Mouse (Mus musculus): ENCODE data around the gene Actg2.

The Actg2 gene

DNA sequence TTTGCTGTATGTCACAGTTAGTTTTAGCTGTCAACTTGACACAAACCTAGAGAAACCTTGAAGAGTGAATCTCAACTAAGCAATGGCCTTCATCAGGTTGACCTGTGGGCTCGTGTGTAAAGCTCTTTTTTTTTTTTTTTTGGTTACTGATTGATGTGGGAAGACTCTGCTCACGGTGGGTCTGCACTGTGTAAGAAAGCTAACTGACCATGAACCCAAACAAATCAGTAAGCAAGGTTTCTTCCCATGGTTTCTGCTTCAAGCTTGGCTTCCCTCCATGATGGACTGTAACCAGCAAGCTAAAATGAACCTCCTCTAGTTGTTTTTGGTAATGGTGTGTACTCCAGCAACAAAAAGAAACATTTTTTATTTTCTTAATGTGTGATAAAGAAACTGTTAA is 56.9 kb downstream of the Actg2 start:
- DNase-seq (ENCODE audit: low read depth, low spot score) = no peak

DNA sequence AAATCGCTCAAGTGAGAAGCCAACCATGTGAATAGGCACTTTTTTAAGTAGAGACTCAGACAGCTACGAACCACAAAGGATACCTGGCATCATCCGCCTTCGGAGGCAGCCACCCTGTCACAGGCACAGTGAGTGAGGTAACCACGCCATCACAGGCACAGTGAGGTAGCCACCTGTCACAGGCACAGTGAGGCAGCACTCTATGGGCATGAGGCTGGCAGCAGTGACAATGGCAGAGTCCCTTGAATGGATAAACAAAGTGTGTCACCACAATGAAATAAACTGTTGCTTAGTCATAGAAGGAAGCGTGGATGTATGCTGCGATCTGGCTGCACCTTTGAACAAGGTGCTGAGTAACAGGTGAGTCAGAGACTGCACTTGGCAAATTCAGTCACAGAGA is 57.4 kb downstream of the Actg2 start:
- DNase-seq (ENCODE audit: low read depth, low spot score) = peak; percentile 63

DNA sequence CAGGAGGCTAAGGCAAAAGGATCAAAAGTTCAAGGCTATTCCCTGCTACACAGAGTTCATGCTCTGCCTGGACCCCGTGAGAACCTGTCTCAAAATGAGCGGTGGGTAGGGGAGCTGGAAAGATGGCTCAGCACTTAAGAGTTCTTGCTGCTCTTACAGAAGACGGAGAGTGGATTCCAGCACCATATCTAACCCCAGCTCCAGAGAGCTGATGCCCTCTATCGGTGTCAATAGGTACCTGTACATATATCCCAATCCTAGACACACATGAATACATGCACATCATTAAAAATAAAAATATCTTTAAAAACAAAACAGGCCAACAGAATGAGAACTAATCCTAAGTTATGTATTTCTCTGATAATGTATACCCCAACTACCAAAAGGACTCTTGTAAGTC is 57.8 kb downstream of the Actg2 start:
- DNase-seq (ENCODE audit: low read depth, low spot score) = no peak

DNA sequence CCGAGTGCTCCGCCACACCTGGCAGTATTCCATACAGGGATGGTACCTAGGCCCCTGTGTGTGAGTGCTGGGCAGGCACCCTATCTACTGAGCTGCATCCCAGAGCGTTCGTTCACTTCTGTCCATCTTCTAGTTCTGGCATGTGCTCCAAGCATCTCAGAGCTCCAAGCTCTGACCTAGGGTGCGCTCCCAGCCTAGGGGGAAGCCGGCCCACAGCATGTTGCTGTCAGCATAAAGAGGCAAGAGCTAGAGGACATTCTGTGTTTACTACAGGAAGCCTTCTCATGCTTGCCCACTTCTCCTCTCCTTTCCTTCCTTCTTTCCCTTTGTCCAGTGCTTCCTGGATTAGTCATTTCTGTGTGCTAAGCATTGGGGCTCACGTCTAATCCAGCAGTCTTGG is 60.6 kb downstream of the Actg2 start:
- no peak for DNase-seq (ENCODE audit: low read depth, low spot score)

GRCm38 (mm10) chr6:83473240-83473639 is 62.8 kb downstream of the Actg2 start:
- peak; percentile 69 for DNase-seq (ENCODE audit: low read depth, low spot score)

- no peak for DNase-seq (ENCODE audit: low read depth, low spot score)
Observed at GRCm38 (mm10) chr6:83471739-83472138, 64.3 kb downstream of the Actg2 start.

DNA sequence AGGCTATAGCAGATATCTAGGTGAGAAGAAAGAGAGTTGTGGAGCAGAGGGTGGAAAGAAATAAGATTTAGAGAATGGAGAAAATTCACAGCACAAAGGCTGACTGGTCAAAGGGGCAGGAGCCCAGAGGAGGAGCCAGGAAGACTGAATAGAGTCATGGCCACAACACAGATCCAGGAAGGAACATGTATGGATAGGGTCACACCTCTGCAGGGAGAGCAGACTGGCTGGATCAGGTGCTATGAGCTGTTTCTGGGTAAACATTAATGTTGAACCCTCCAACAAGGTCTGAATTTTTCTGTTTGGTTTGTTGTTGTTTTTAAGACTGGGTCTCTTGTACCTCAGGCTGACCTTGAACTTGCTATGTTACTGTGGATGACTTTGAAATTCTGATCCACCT is 72.1 kb downstream of the Actg2 start:
- no peak for DNase-seq (ENCODE audit: low read depth, low spot score)

All from brain, adult 2 months (tissue).